Mouse (Mus musculus): ENCODE measurements around the gene Cartpt.

GRCm38 (mm10) chr13:99859082-99859481 is 41.8 kb downstream of the Cartpt start:
- TF ChIP-seq CTCF (conservative IDR thresholded peaks at IDR 0.05; ENCODE audit: low read length) (peak; percentile 80), POU5F1 (IDR thresholded peaks at IDR 0.05; ENCODE audit: borderline replicate concordance, low read length) (no peak)

Measured in E14TG2a.4 (cell line).